Mouse (Mus musculus) liver, embryonic 14.5 days (tissue): ENCODE measurements at regions not wholly inside any gene's neighbourhood (a gene's known extent, or its start where the extent isn't known, plus 50 kb on each side); places are given as distances from the start of the nearest gene placed in this dataset.

Source experiments
- CTCF ChIP-seq: IDR thresholded peaks from 2 replicates; pipeline ENCODE4 v1.5.1; 2016; ENCODE audit warnings: antibody characterized with exemption, low read depth, control low read depth
- EP300 ChIP-seq: IDR thresholded peaks from 2 replicates; pipeline ENCODE4 v1.6.1; 2016; ENCODE audit warnings: antibody characterized with exemption, low read depth

GRCm38 (mm10) chr15:40453235-40453634, 319.1 kb downstream of the 9330182O14Rik start:
- TF ChIP-seq EP300 (no peak), CTCF (no peak)
